Mouse (Mus musculus): ENCODE measurements around the gene Atpif1.
"Not testable (repeated sequence)": the region's sequence is repeated elsewhere in the genome, so short reads cannot be mapped to it uniquely, and the experiment has no call there.

The Atpif1 gene

DNA sequence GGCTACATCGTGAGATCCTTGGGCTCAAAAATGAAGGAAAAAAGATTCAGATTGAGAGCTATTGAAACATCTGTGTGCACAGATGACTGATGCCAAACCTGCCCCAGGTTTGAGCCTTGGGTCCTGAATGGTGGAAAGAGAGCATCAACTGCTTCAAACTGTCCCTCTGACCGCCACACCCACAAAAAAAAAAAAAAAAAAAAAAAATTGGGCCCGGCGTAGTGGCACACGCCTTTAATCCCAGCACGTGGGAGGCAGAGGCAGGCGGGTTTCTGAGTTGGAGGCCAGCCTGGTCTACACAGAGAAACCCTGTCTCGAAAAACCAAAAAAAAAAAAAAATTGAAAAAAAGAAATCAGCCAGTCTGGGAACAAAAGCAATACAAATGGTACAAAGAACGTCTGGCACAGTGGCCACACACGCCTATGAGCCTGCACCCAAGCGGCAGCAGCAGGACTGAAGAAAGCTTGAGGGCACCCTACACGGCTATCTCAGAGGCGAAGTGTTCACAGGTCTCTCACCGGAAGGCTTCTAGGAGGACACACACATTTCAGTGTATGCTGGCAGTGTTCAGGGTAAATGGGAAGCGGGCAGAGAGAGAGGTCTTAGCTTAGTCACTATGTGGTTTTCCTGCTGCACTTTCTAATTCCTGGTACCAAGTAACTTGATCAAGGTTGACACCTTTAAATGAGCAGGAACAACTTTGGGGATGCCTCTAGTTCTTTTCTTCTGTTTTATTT lies 43.0 kb downstream of the Atpif1 start:
- DNase-seq: no peak

DNA sequence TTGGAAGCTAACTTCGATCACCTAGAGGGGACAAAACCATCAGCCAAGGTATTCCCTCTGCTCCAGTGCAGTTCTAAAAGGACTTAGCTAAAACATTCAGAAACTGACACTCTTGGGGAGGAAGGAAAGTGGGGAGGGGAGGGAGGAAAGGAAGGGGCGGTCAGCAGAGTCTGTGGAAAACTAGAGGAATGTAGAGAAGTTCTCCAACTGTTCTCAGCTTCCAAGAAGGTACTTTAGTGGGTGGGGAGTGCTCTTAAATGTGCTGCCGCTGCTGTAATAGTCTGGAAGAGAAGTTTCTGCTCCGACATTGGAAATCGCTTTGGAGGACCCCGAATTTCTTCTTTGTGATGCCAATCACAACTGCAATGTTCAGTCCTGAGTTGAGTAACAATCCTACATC lies 44.5 kb downstream of the Atpif1 start:
- DNase-seq: no peak

DNA sequence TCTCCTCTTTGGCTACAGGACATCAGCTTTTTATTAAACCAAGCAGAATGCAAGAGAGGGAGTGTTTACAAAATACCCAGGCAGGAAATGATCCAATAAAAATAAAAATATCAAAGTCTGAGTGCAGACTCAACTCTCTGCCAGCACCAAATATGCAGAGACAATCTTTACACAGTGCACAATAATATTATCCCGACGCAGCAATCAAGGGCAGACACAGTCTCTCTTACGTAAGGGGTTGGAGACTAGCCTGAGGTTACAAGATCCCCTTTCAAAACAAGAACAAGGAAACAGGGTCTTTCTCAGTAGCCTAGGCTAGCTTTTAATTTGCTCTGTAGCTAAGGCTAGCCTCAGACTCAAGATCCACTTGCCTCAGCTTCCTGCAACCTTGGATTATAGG lies 44.9 kb downstream of the Atpif1 start:
- DNase-seq: no peak

DNA sequence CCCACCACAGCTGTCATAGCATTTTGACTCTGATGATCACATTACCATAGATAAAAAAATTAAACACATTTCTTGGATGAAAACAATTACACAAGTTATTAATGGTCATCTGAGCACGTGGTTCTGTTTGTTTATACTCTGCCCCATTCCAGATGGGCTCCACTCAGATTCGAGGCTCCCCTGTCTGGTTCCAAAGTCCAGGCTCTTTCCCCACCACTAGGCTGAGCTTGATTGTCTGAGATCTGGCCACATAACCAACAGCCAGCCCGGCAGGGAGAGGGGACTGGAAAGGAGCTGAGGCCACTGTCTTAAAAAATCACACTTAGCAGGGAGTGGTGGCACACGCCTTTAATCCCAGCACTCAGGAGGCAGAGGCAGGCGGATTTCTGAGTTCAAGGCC lies 48.6 kb downstream of the Atpif1 start:
- DNase-seq: no peak

DNA sequence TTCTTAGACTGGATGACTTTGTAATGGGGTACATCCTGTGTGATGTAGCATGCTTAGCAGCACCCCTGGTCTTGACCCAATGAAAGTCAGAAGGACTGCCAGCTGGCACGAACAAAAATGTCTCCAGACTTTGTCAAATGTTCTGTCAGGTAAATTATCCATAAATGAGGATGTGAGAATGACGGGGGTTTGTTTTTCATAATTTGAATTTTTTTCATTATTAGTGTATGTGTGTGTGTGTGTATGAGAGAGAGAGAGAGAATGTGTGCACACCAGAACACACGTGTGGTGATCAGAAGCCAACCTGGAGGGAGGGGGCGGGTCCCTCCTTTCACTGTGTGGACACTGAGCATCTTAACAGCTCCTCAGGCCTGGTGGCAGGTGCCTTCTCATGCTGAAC lies 49.2 kb downstream of the Atpif1 start:
- no peak for DNase-seq

DNA sequence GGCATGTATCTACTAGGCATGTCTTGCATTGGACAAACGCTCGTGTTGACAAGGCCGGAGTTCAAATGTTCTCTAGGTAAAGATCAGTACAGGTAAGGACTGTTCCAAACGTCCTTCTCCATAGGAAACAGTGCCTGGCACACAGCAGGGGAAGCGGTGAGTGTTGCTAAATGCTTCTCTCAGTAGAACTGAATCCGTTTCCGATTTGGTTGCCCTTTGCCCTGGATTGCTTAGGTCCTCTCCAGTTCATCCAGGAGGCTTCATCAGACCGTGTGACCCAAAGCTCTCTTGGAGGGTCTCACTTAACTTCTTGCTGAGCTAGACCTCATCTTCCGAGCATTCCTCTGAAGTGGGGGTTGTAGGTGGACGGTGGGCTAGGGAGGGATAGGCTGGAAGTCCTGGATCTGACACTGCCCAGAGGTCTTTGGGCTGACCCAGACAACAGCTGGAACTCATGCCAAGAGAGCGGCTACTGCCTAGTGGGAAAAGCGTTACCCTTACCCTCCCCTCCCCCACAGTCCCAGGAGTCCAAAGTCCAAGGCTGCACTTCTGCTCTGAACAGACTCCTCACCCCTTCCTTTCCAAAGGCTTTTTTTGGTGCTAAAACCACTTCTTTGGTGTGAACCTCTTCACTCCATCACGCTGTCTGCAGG lies 50.4 kb downstream of the Atpif1 start:
- DNase-seq: no peak

DNA sequence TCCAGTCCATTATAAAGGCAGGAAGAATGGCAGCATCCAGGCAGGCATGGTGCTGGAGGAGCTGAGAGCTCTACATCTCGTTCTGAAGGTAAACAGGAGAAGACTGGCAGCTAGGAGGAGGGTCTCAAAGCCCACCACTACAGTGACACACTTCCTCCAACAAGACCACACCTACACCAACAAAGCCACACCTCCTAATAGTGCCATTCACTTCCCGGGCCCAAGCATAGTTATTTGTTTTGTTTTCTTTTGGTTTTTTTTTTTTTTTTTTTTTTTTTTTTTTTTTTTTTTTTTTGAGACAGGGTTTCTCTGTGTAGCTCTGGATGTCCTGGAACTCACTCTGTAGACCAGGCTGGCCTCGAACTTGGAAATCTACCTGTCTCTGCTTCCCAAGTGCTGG lies 51.4 kb downstream of the Atpif1 start:
- DNase-seq: not testable (repeated sequence)
